Mouse (Mus musculus) lung, postnatal 0 days (tissue): ENCODE data around the gene Smoc2. TPM values are rescaled to one million over a fixed set of nuclear protein-coding genes. Genes with fewer than 3 reads are reported as not detected.

Experiments
- ATAC-seq: fragments of 200-750 bp; cut with Nextera tagmentation; 2 replicates; pipeline ENCODE4 v1.8.0; 2017; ENCODE audit warnings: moderate library complexity
- DNase-seq: peaks from one replicate; pipeline ENCODE4 v3.0.0-alpha.2; 2016; ENCODE audit warnings: low spot score
- H3K27ac ChIP-seq: fragments of 300-500 bp; sonication (generic); 2 replicates; pipeline ENCODE4 v1.5.1; 2014; ENCODE audit warnings: antibody characterized with exemption, mild to moderate bottlenecking, low read length, mixed read lengths
- H3K27me3 ChIP-seq: fragments of 300-500 bp; sonication (generic); replicated peaks from 2 replicates; pipeline ENCODE4 v1.6.1; 2014; ENCODE audit warnings: low read length, mixed read lengths; ENCODE audit not compliant: insufficient read depth
- H3K36me3 ChIP-seq: fragments of 300-500 bp; sonication (generic); 2 replicates; pipeline ENCODE4 v1.6.1; 2014; ENCODE audit warnings: low read length, mixed read lengths; ENCODE audit not compliant: insufficient read depth
- H3K4me1 ChIP-seq: fragments of 300-500 bp; sonication (generic); 2 replicates; pipeline ENCODE4 v1.6.1; 2014; ENCODE audit warnings: antibody characterized with exemption, low read depth, low read length, mixed read lengths; ENCODE audit not compliant: insufficient read depth
- H3K4me2 ChIP-seq: fragments of 300-500 bp; sonication (generic); replicated peaks from 2 replicates; pipeline ENCODE4 v1.6.1; 2014; ENCODE audit warnings: low read depth, mild to moderate bottlenecking, low read length, moderate library complexity, mixed read lengths
- H3K4me3 ChIP-seq: fragments of 300-500 bp; sonication (generic); 2 replicates; pipeline ENCODE4 v1.5.1; 2014; ENCODE audit warnings: low read depth, low read length
- H3K9ac ChIP-seq: fragments of 300-500 bp; sonication (generic); replicated peaks from 2 replicates; pipeline ENCODE4 v1.6.1; 2014; ENCODE audit warnings: low read depth, mild to moderate bottlenecking
- H3K9me3 ChIP-seq: fragments of 300-500 bp; sonication (generic); 2 replicates; pipeline ENCODE4 v1.6.1; 2016; ENCODE audit warnings: low read length, mixed read lengths
- CTCF ChIP-seq: IDR thresholded peaks from 2 replicates; pipeline ENCODE4 v1.5.1; 2016; ENCODE audit warnings: antibody characterized with exemption, mild to moderate bottlenecking
- EP300 ChIP-seq: IDR thresholded peaks from 2 replicates; pipeline ENCODE4 v1.6.1; 2016; ENCODE audit warnings: antibody characterized with exemption, mild to moderate bottlenecking, control low read depth
- WGBS: fragments of 180-500 bp; shearing (Covaris S2); extraction: QIAGEN DNeasy Blood & Tissue Kit; methylation state at CpG from one replicate; pipeline ENCODE4 v1.1.7; 2014; 5-methylcytosine and 5-hydroxymethylcytosine counted together
- polyA plus RNA-seq: library from polyadenylated mRNA; unstranded; fragments of >200 nt; fragmentation: Nextera tagmentation; extraction: Ambion mirVana; gene quantifications from 2 replicates; pipeline ENCODE4 v1.2.1, GENCODE M21; 2015

Smoc2 gene
- polyA plus RNA-seq, 1 experiment from 2014 or later, result 32.2 TPM

DNA sequence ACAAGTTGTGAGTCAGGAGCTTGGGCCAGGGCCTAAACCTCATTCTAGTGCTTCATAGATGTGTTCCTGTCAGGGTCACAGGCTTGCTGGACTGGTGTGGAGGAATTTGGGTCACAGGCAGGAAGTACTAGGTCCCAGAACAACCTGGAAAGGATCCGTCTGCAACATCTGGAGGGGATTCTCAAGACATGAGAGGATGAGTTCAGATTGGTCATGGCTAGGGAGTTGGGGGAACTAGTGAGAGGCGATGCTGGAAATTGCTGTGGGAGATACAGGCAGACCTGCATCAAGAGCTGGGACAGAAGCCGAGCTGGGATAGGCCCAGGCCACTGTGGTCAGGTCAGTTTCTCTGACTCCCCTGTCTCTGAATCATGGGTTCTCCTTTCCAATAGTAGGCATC is 15.8 kb downstream of the Smoc2 start:
- H3K27me3 ChIP-seq, result no peaks in the 10 kb centered on the region
- no peak overlapping the region for H3K9ac ChIP-seq
- DNase-seq, result no peak
- H3K27ac ChIP-seq, result no peak overlapping the region
- H3K4me3 ChIP-seq, result no peak overlapping the region
- no peak overlapping the region for H3K4me2 ChIP-seq
- no peaks in the 10 kb centered on the region for H3K36me3 ChIP-seq
- 79% methylated on average over 3 of the region's 3 CpGs for WGBS
- TF ChIP-seq CTCF, result no peak
- TF ChIP-seq EP300, result no peak
- no peaks in the 10 kb centered on the region for H3K4me1 ChIP-seq
- no peaks in the 10 kb centered on the region for H3K9me3 ChIP-seq
- ATAC-seq, result no peak

DNA sequence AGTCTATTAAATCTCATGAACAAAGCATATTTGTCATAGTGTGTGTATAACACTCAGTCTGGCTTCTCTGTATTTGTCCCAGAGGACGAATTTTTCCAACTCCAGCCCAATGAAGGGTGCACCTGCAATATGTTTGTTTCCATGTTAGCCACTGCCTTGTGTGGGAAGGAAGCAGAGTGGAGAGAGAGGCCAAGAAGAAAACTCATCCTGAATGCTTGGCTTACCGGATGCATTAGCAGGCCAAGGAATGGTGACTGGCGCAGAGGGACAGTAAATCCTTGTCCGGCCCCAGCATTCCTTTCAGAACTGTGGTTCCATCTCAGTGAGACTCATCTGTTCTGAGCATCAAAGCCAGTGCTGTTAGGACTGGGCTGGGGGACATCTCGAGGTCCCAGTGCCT is 21.1 kb downstream of the Smoc2 start:
- Histone ChIP-seq H3K27ac (no peak overlapping the region), H3K9ac (no peak overlapping the region), H3K4me1 (no peaks in the 10 kb centered on the region), H3K27me3 (no peaks in the 10 kb centered on the region), H3K4me3 (no peak overlapping the region), H3K4me2 (no peak overlapping the region), H3K9me3 (no peaks in the 10 kb centered on the region), H3K36me3 (no peaks in the 10 kb centered on the region)
- DNase-seq, result no peak
- TF ChIP-seq EP300 (no peak), CTCF (no peak)
- no peak for ATAC-seq
- WGBS, result 83% methylated on average over 5 of the region's 5 CpGs

DNA sequence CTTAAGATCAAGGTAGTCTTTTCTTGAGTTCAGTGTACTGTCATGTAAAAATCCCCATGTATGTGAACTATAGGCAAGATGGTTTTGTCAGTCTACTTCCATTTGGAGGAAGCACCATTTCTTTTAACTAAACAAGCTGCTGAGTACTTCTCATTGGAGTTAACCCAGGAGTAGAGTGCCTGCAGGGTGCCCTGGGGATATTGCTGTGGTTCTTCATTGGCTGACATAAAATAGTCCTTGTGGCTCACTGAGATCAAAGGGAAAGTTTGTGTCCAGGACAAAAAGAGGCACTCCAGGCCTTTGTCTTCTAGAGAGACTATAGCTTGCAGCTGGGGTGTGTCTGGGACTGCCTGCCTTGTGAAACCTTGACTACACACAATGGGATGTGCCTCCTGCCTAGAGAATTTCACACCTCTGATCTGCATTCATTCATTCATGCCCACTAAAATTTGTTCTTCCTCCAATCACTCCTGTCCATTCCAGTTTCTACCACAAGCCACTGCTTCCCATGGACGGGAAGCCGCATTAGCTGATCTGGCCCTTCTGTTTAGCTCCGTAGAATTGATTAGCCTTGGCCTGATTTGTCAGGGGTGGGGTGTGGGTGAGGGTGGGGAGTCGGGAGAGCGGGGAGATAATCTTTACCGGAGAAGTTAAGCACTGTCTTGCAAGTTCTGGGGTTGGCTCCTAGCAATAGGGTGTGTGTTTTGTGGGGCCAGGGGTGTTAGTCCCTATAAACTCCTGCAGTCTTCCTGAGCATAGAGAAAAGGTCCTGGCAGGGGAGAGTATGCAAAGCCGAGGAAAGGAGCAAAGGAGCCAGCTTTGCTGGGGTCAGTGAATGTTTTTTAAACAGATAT is 22.4 kb downstream of the Smoc2 start:
- 46% methylated on average over 7 of the region's 7 CpGs for WGBS
- ATAC-seq, result no peak

DNA sequence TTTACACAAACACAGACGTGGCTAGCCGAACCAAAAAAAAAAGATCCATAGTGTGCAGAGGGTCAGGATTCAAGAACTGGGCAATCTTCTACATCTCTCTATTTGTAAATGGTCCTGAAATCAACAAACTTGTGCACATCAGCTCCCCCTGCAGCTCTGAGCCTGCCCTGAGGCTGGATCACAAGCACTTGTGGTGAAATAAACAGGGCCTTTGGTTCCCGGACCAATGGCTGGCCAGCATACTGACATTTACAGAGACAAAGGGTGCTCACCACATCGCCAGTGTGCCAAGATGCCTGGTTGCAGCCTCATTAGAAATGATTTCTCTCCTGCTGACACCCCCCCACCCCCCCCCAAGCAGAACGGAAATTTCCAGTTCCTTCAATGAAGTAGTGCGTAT is 23.1 kb downstream of the Smoc2 start:
- no peaks in the 10 kb centered on the region for H3K9me3 ChIP-seq
- H3K4me2 ChIP-seq, result no peak overlapping the region
- no peak for TF ChIP-seq EP300
- no peak for ATAC-seq
- no peak overlapping the region for H3K4me3 ChIP-seq
- no peaks in the 10 kb centered on the region for H3K36me3 ChIP-seq
- no peaks in the 10 kb centered on the region for H3K27me3 ChIP-seq
- H3K4me1 ChIP-seq, result no peaks in the 10 kb centered on the region
- no peak overlapping the region for H3K9ac ChIP-seq
- no peak overlapping the region for H3K27ac ChIP-seq
- 49% methylated on average over 6 of the region's 6 CpGs for WGBS
- no peak for DNase-seq

More for the DNA sequence above, 22.4 kb downstream of the Smoc2 start:
- H3K4me2 ChIP-seq, result no peak overlapping the region
- TF ChIP-seq EP300, result no peak
- no peak for TF ChIP-seq CTCF
- H3K9ac ChIP-seq, result no peak overlapping the region
- H3K4me1 ChIP-seq, result no peaks in the 10 kb centered on the region
- H3K4me3 ChIP-seq, result no peak overlapping the region
- no peaks in the 10 kb centered on the region for H3K27me3 ChIP-seq
- DNase-seq, result no peak
- no peaks in the 10 kb centered on the region for H3K9me3 ChIP-seq
- H3K27ac ChIP-seq, result no peak overlapping the region
- H3K36me3 ChIP-seq, result no peaks in the 10 kb centered on the region

DNA sequence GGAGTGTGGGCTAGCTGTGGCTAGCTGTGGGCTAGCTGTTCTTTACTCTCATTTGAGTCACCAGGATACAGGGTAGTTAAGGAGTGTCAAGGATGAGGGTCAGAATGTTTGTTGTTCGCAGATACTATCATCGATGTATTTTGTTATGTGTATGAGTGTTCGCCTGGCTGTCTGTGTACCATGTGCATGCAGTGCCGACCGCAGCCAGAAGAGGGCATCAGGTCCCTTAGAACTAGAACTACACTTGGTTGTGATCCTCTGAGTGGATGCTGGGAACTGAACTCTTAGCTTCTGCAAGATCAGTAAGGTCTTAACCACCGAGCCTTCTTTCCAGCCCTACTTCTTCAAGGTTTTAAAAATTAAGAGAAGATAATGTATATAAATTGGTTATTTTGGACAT is 24.4 kb downstream of the Smoc2 start:
- no peak for DNase-seq
- H3K4me2 ChIP-seq, result no peak overlapping the region
- H3K4me1 ChIP-seq, result no peaks in the 10 kb centered on the region
- WGBS, result 95% methylated on average over 6 of the region's 6 CpGs
- no peak for ATAC-seq
- H3K36me3 ChIP-seq, result no peaks in the 10 kb centered on the region
- no peaks in the 10 kb centered on the region for H3K27me3 ChIP-seq
- H3K27ac ChIP-seq, result no peak overlapping the region
- H3K9me3 ChIP-seq, result no peaks in the 10 kb centered on the region
- H3K4me3 ChIP-seq, result no peak overlapping the region
- 0 out of 2 replicates have a peak, but pooled peaks have one; percentile 18 for TF ChIP-seq CTCF
- TF ChIP-seq EP300, result no peak
- H3K9ac ChIP-seq, result no peak overlapping the region

DNA sequence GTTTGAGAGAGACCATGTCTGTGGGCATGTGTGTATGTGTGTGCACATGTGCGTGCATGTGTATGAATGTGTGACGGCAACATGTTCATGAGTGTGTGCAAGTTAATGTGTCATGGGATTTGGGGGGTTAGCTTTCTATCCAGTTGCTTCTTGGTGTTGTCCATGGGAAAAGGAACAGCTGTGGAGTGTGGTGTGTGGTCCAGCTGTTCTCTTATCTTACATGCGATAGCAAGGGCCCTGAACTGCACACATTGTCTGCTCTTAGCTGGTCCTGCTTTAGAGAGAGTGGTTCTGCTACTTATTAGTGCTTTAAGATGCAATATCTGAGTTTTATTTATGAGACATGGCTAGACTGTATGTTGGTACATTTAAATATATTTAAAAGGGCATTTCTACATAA is 30.6 kb downstream of the Smoc2 start:
- TF ChIP-seq EP300 (no peak), CTCF (no peak)
- no peak for ATAC-seq

More for the DNA sequence above, 30.6 kb downstream of the Smoc2 start:
- H3K27ac ChIP-seq, result no peak overlapping the region
- 60% methylated on average over 3 of the region's 3 CpGs for WGBS
- no peak overlapping the region for H3K4me2 ChIP-seq
- H3K4me1 ChIP-seq, result no peaks in the 10 kb centered on the region
- H3K9ac ChIP-seq, result no peak overlapping the region
- no peaks in the 10 kb centered on the region for H3K27me3 ChIP-seq
- no peak overlapping the region for H3K4me3 ChIP-seq
- no peak for DNase-seq
- H3K36me3 ChIP-seq, result no peaks in the 10 kb centered on the region
- H3K9me3 ChIP-seq, result no peaks in the 10 kb centered on the region
